Mouse (Mus musculus): ENCODE measurements around the gene Myo3b. TPM values are rescaled to one million over a fixed set of nuclear protein-coding genes. Genes with fewer than 3 reads are reported as not detected.

The Myo3b gene
- polyA plus RNA-seq, 1 experiment, result 0.96 TPM

GRCm38 (mm10) chr2:70340224-70340623, 301.3 kb downstream of the Myo3b start:
- DNase-seq (ENCODE audit: extremely low spot score in 1 of 2, low spot score in 1 of 2), result no peak

GRCm38 (mm10) chr2:70345126-70345525, 306.2 kb downstream of the Myo3b start:
- no peak for DNase-seq (ENCODE audit: extremely low spot score in 1 of 2, low spot score in 1 of 2)

GRCm38 (mm10) chr2:70347511-70347910, 308.6 kb downstream of the Myo3b start:
- no peak for DNase-seq (ENCODE audit: extremely low spot score in 1 of 2, low spot score in 1 of 2)

DNA sequence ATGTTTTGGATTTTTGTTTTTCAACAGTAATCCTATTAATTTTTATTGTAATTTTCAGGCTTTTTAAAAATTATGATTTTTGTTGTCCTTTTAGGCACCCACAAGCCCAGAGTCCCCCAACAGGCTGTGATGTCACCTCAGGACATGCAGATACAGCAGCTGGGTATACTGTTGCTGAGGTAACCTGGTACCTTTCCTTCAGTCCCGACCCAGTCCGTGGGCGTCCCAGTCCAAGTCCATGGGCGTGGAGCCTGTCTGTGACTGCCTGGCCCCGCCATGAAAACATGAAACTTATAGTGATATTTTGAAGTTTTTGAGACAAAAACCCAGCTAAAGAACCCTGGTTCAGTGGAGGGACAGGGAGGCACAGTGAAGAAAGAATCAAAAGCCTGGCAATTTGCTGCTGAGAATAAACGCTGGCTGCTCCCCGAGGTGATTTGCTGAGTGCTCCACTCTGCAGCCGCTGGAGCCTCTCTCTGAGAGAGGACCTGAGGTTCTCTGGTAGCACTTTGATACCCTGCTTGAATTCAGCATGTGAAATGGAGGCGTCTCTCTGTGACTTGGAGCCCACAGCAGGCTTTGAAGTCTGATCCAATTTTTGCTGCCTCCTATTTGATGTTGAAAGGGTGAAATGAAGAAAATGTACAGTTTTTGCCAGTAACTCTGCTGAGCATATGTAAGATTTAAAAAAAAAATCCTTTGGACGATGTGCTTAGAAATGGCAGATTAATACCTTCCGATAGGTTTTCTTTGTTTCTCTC, 310.0 kb downstream of the Myo3b start:
- DNase-seq (ENCODE audit: extremely low spot score in 1 of 2, low spot score in 1 of 2), result no peak

- DNase-seq (ENCODE audit: extremely low spot score in 1 of 2, low spot score in 1 of 2), result no peak
These were observed 313.7 kb downstream of the Myo3b start for GRCm38 (mm10) chr2:70352435-70353165.

GRCm38 (mm10) chr2:70354056-70354455, 315.1 kb downstream of the Myo3b start:
- DNase-seq (ENCODE audit: extremely low spot score in 1 of 2, low spot score in 1 of 2), result no peak

GRCm38 (mm10) chr2:70355026-70355425, 316.1 kb downstream of the Myo3b start:
- DNase-seq (ENCODE audit: extremely low spot score in 1 of 2, low spot score in 1 of 2), result no peak

GRCm38 (mm10) chr2:70369421-70369820, 330.5 kb downstream of the Myo3b start:
- DNase-seq (ENCODE audit: extremely low spot score in 1 of 2, low spot score in 1 of 2), result no peak

GRCm38 (mm10) chr2:70379341-70379740, 340.4 kb downstream of the Myo3b start:
- peak in 1 of 2 experiments; percentile 25 for DNase-seq (ENCODE audit: extremely low spot score in 1 of 2, low spot score in 1 of 2)

DNA sequence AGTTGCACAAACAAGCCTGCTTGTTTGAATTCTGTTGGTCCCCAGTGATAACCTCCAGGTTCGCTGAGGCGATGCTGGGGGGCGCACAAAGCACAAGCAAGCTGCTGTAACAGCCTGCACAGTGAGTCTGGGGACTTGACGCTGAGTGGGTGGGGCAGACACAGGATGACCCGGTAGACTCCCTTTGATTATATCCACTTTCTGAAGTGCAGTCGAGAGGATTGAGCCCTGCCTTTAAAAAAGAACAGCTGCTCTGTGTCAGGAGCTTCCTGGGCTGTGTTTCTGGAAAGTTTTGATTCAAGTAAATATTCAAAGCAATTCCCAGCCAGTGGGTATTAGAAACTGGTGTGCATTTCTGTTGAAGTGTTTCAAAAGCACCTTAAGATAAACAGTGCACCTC, 341.0 kb downstream of the Myo3b start:
- DNase-seq (ENCODE audit: extremely low spot score in 1 of 2, low spot score in 1 of 2), result no peak

DNA sequence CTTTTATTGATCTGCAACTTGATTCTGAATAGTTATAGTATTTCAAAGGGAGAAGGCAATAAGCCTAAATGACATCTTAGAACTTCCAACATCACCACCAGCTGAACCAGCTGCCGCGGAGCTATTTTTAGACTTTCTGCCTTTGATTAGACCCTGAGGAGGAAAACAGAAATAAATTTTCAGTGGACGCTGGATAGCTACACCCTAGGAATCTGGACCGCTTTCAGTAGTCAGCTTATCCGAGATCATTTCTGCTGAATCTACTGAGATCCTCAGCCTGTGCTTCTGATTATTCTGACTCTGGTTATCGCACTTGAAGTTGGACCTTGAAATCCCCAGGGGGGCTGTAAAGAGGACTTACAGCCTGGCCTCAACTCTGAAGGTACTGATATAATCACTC, 349.7 kb downstream of the Myo3b start:
- DNase-seq (ENCODE audit: extremely low spot score in 1 of 2, low spot score in 1 of 2), result no peak

DNA sequence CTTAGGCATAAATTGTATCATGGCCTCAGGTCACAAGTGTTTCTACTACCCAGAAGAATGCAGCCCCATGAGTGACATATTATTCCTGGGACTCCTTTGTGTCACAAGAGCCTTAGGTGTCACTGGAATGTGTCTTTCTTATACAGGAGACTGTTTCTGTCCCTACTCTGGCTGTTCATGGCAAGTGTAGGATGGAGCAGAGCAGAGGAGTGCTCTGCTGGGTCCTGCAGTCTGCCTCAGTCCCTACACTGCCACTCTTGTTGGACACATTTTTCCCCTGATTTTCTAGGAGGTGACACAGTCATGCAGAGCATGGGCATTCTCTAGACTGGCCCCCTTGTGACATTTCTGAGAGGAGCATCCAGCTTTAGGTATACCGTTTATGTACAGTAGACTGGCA, 350.2 kb downstream of the Myo3b start:
- DNase-seq (ENCODE audit: extremely low spot score in 1 of 2, low spot score in 1 of 2), result no peak

DNA sequence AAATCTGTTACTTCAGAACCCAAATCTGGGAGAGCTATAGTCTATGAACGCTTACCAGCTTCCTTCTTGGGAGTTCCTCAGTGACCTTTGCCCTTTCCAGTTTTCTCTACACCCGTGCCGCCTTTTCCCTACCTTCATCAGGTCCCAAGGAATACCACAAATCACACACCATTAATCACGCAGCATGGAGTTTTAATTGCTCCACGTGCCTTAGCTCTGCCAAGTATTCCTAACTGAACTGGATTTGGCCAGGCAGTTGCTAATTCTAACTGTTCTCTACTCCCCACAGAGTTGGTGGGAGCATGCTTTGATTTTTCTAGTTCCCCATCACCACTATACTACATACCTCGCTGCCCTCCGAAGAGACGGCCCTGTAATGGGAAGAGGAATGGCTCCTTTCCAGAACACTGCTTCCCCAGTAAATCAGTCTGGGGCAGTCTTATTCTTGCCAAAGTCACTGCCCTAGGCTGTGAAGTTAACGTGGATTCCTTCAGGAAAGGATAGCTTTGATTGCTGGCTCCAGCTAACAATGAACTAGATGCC, 358.9 kb downstream of the Myo3b start:
- no peak for DNase-seq (ENCODE audit: extremely low spot score in 1 of 2, low spot score in 1 of 2)

GRCm38 (mm10) chr2:70399441-70400115, 360.7 kb downstream of the Myo3b start:
- no peak for DNase-seq (ENCODE audit: extremely low spot score in 1 of 2, low spot score in 1 of 2)

GRCm38 (mm10) chr2:70400321-70400720, 361.4 kb downstream of the Myo3b start:
- DNase-seq (ENCODE audit: extremely low spot score in 1 of 2, low spot score in 1 of 2), result no peak

DNA sequence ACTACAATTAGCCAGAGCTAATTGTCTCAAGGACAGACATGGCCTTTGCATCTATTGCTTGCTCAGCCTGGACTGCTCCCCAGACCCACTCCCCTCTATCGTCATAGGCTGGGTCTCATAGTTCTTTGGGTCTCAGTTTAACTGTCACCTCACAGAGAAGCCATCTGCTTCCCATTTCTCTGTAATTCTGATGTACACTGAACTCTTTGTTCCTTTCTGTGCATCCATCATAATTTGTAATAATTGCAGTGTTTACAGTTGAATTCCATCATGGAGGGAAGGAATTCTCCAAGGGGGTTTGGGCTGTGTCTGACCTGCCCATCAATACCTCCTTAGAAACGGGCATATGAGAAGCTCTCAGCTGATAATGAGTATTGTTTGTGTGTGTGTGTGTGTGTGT, 365.4 kb downstream of the Myo3b start:
- DNase-seq (ENCODE audit: extremely low spot score in 1 of 2, low spot score in 1 of 2), result no peak

- DNase-seq (ENCODE audit: extremely low spot score in 1 of 2, low spot score in 1 of 2), result no peak
These were observed 367.9 kb downstream of the Myo3b start for GRCm38 (mm10) chr2:70406846-70407245.

- DNase-seq (ENCODE audit: extremely low spot score in 1 of 2, low spot score in 1 of 2), result no peak
These were observed 368.8 kb downstream of the Myo3b start for GRCm38 (mm10) chr2:70407729-70408128.

- peak in 1 of 2 experiments; percentile 6 for DNase-seq (ENCODE audit: extremely low spot score in 1 of 2, low spot score in 1 of 2)
These were observed 371.5 kb downstream of the Myo3b start for GRCm38 (mm10) chr2:70410298-70410885.

- no peak for DNase-seq (ENCODE audit: extremely low spot score in 1 of 2, low spot score in 1 of 2)
These were observed 373.4 kb downstream of the Myo3b start for GRCm38 (mm10) chr2:70412315-70412714.

DNA sequence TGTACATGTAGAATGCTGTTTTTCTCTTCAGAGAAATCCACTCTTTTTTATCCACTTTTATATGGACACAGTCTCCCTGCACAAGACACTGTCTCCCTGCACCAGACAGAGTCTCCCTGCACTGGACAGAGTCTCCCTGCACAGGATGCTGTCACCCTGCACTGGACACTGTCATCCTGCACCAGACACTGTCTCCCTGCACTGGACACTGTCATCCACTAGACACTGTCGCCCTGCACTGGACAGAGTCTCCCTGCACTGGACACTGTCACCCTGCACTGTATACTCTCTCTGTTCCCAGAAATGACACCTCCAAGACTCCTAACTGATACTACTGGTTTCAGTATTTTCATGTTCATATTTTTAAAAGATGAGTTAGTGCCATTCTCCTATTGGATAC, 375.5 kb downstream of the Myo3b start:
- DNase-seq (ENCODE audit: extremely low spot score in 1 of 2, low spot score in 1 of 2), result no peak

All from frontal cortex, adult 2 months (tissue).